Mouse (Mus musculus): ENCODE measurements around the gene Trak2. TPM values are rescaled to one million over a fixed set of nuclear protein-coding genes. Genes with fewer than 3 reads are reported as not detected.
A peak's percentile ranks its signal among the peaks of the same experiment; 100 is the strongest.
"Not testable (repeated sequence)": the region's sequence is repeated elsewhere in the genome, so short reads cannot be mapped to it uniquely, and the experiment has no call there.

Gene Trak2
- polyA plus RNA-seq, 1 experiment from 2014 or later = 17.6 TPM

DNA sequence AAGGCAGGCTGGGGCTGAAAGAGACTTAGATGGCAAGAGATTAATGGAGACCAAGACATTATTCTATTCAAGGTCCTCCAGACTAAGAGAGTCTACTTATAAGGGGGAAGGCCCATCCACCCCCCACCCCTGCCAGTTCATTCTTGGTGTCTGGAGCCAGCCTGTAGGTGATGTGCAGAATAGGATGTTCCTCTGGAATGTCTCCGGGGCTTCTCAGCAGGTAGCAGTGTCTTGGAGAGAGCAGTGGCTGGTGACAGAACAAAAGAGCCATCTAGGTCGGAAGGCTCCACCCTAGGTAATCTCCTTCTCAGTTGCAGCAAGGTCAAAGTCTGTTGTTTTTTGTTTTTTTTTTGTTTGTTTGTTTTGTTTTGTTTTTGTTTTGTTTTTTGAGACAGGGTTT is 93.9 kb downstream of the Trak2 start:
- not testable (repeated sequence) for H3K36me3 ChIP-seq (ENCODE audit: control insufficient read depth, insufficient read depth, low read length); H3K9me3 ChIP-seq (replicated peaks; ENCODE audit: control insufficient read depth, low read length); H3K4me3 ChIP-seq (replicated peaks; ENCODE audit: low read length); H3K4me2 ChIP-seq (ENCODE audit: low read depth, low read length); H3K27ac ChIP-seq (ENCODE audit: low read length); H3K9ac ChIP-seq (ENCODE audit: low read length); ATAC-seq (ENCODE audit: insufficient read depth, low FRiP score); H3K4me1 ChIP-seq (ENCODE audit: control insufficient read depth, insufficient read depth, low read length); H3K27me3 ChIP-seq (ENCODE audit: control insufficient read depth, insufficient read depth, low read length)
- 85% methylated on average over 2 of the region's 2 CpGs for WGBS

DNA sequence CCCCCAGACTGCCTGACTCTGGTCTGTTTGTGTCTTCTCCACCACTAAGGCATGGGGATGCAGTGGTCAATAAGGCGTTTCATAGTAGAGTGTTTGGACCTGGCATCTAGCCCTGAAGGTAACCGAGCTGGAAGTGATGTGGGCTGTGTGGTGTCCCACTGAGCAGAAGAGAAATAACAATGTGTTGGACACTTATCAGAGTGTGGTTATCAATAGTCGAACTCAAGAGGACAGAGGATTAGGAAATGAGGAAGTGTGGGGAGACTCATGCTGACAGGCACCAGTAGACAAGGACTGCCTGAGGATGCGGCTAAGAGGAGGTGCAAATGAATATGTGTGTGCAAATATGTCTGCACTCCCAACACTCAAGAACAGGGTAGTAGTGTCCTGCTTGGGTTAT is 96.7 kb downstream of the Trak2 start:
- 87% methylated on average over 4 of the region's 4 CpGs for WGBS
- not testable (repeated sequence) for H3K4me2 ChIP-seq (ENCODE audit: low read depth, low read length); H3K27ac ChIP-seq (ENCODE audit: low read length); H3K27me3 ChIP-seq (ENCODE audit: control insufficient read depth, insufficient read depth, low read length); H3K9ac ChIP-seq (ENCODE audit: low read length); H3K36me3 ChIP-seq (ENCODE audit: control insufficient read depth, insufficient read depth, low read length); ATAC-seq (ENCODE audit: insufficient read depth, low FRiP score); H3K9me3 ChIP-seq (replicated peaks; ENCODE audit: control insufficient read depth, low read length); H3K4me3 ChIP-seq (replicated peaks; ENCODE audit: low read length); H3K4me1 ChIP-seq (ENCODE audit: control insufficient read depth, insufficient read depth, low read length)

DNA sequence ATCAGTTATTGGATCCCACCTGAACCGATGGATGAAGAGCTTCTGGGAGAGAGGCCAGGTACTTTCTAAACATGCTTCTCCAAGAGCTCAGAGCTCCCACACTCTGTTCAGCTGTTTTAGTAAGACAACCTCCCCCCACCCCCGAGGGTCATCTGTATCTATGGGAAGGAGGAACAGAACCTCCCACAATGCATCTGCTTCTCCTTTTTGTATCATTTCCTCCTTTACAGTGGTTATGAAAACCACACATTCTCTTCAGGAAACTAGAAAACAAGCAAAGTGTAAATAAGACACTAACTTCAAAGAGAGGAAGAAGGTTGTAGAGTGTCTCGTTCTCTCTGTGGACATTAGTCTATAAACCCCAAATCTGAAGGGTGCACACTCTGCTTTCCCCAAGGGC is 112.6 kb downstream of the Trak2 start:
- not testable (repeated sequence) for H3K4me3 ChIP-seq (replicated peaks; ENCODE audit: low read length); H3K9me3 ChIP-seq (replicated peaks; ENCODE audit: control insufficient read depth, low read length); H3K27me3 ChIP-seq (ENCODE audit: control insufficient read depth, insufficient read depth, low read length); H3K27ac ChIP-seq (ENCODE audit: low read length); H3K4me2 ChIP-seq (ENCODE audit: low read depth, low read length); H3K4me1 ChIP-seq (ENCODE audit: control insufficient read depth, insufficient read depth, low read length); H3K9ac ChIP-seq (ENCODE audit: low read length); ATAC-seq (ENCODE audit: insufficient read depth, low FRiP score); H3K36me3 ChIP-seq (ENCODE audit: control insufficient read depth, insufficient read depth, low read length)
- WGBS = 68% methylated on average over 3 of the region's 3 CpGs

DNA sequence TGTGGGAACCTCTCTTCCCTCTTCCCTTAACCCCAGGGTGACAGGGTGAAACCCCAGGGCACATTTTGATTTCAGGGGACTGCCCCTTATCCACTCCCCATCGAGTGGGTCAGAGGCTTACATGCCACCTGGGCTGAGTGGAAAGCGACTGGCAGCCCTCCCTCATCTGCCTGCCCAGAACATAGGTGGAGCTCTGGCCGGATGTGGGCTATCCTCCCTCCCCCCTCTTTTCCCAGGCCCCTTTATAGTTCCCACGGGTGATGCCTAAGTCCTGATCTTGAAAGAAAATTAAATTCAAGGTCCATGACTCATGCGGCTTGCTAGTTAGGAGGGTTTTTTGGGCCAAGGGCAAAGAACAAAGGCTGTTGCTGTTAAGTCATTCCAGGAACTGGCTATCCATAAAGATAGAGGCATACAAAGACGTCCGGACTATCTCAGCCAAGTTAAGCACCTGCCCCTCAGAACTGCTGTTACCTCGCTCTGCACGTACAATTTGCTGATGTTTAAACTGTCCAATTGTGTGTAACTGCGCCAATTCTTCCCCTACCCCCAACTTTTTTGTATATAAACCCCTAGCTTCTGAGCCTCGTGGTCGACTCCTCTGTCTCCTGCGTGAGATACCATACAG is 113.4 kb downstream of the Trak2 start:
- H3K9ac ChIP-seq (ENCODE audit: low read length); H3K4me2 ChIP-seq (ENCODE audit: low read depth, low read length); H3K4me1 ChIP-seq (ENCODE audit: control insufficient read depth, insufficient read depth, low read length); H3K4me3 ChIP-seq (replicated peaks; ENCODE audit: low read length); H3K9me3 ChIP-seq (replicated peaks; ENCODE audit: control insufficient read depth, low read length); H3K27me3 ChIP-seq (ENCODE audit: control insufficient read depth, insufficient read depth, low read length); H3K36me3 ChIP-seq (ENCODE audit: control insufficient read depth, insufficient read depth, low read length): not testable (repeated sequence)
- H3K27ac ChIP-seq (ENCODE audit: low read length) = peak overlapping the region; percentile 38; the same call in 1 of the 2 replicates
- 54% methylated on average over 13 of the region's 13 CpGs for WGBS
- peak; percentile 72; the same call in 1 of the 2 replicates for ATAC-seq (ENCODE audit: insufficient read depth, low FRiP score)

DNA sequence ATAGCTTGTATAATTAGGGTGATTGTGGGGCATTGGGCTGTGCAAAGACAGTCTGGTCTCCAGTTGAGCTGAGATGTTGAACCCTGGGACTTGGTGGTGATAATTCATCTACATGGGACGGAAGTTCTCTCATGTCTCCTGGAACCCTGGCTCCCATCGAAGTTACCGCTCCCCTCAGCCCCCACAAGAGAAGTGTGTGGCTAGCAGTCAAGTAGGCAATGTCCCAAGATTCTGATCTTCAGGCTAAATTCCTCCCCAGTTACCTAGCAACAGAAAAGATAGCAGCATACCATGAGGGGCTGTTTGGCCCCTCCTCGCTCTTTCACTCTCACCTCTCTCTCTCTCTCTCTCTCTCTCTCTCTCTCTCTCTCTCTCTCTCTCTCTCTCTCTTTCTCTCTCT is 114.1 kb downstream of the Trak2 start:
- 53% methylated on average over 4 of the region's 4 CpGs for WGBS
- not testable (repeated sequence) for H3K4me1 ChIP-seq (ENCODE audit: control insufficient read depth, insufficient read depth, low read length); ATAC-seq (ENCODE audit: insufficient read depth, low FRiP score); H3K4me3 ChIP-seq (replicated peaks; ENCODE audit: low read length); H3K27ac ChIP-seq (ENCODE audit: low read length); H3K4me2 ChIP-seq (ENCODE audit: low read depth, low read length); H3K9me3 ChIP-seq (replicated peaks; ENCODE audit: control insufficient read depth, low read length); H3K9ac ChIP-seq (ENCODE audit: low read length); H3K36me3 ChIP-seq (ENCODE audit: control insufficient read depth, insufficient read depth, low read length); H3K27me3 ChIP-seq (ENCODE audit: control insufficient read depth, insufficient read depth, low read length)

DNA sequence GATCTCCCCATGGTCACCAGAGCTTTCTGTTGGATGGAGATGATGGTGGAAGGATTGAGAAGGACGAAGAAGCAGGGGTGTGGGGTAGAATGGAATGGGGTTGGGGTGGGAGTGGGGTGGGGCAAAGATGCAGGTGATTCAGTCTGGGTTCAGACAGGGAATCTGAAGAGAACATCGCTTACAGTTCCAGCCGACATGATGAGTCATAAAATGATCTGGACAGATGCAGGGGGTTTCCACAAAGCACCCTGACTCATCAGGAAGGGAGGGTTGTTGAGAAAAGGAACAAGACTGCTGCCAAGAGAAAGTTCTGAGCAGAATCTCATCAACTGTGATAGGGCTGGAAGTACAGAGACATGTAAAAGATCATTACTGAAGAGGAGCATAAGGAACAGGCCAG is 116.4 kb downstream of the Trak2 start:
- ATAC-seq (ENCODE audit: insufficient read depth, low FRiP score); H3K9me3 ChIP-seq (replicated peaks; ENCODE audit: control insufficient read depth, low read length); H3K4me3 ChIP-seq (replicated peaks; ENCODE audit: low read length); H3K4me2 ChIP-seq (ENCODE audit: low read depth, low read length); H3K9ac ChIP-seq (ENCODE audit: low read length); H3K36me3 ChIP-seq (ENCODE audit: control insufficient read depth, insufficient read depth, low read length); H3K4me1 ChIP-seq (ENCODE audit: control insufficient read depth, insufficient read depth, low read length); H3K27ac ChIP-seq (ENCODE audit: low read length); H3K27me3 ChIP-seq (ENCODE audit: control insufficient read depth, insufficient read depth, low read length): not testable (repeated sequence)
- 57% methylated on average over 3 of the region's 3 CpGs for WGBS

Other genes with a start within 250 kb of the Trak2 start
- 43.9 and 44.2 TPM in 2 replicates for gene Casp8, start 178.1 kb downstream of the Trak2 start, polyA plus RNA-seq (2015; fragmentation: Nextera tagmentation; extraction: Ambion mirVana)
- 23.3 and 26.6 TPM in 2 replicates for gene Stradb, start 92 bp upstream of the Trak2 start, polyA plus RNA-seq (2015; fragmentation: Nextera tagmentation; extraction: Ambion mirVana)
- gene C2cd6, start 121.5 kb upstream of the Trak2 start, polyA plus RNA-seq (2015; fragmentation: Nextera tagmentation; extraction: Ambion mirVana) = 0.06 TPM in 1 of 2 replicates, not detected in the other
- 28.6 and 29.8 TPM in 2 replicates for gene Tmem237, start 147.0 kb upstream of the Trak2 start, polyA plus RNA-seq (2015; fragmentation: Nextera tagmentation; extraction: Ambion mirVana)
- 0.13 and 0.21 TPM in 2 replicates for gene Mpp4, start 190.0 kb upstream of the Trak2 start, polyA plus RNA-seq (2015; fragmentation: Nextera tagmentation; extraction: Ambion mirVana)